Mouse (Mus musculus) forebrain, embryonic 12.5 days (tissue): ENCODE measurements around the gene Tex26. TPM values are rescaled to one million over a fixed set of nuclear protein-coding genes. Genes with fewer than 3 reads are reported as not detected.

Source experiments
- ATAC-seq: fragments of 200-750 bp; cut with Nextera tagmentation; 2 replicates; pipeline ENCODE4 v1.8.0; 2017; ENCODE audit warnings: moderate TSS enrichment; ENCODE audit not compliant: low FRiP score
- H3K27ac ChIP-seq: fragments of 300-500 bp; sonication (generic); 2 replicates; pipeline ENCODE4 v1.5.1; 2016; ENCODE audit warnings: mild to moderate bottlenecking
- H3K27me3 ChIP-seq: fragments of 300-500 bp; sonication (generic); 2 replicates; pipeline ENCODE4 v1.6.1; 2016; ENCODE audit warnings: mild to moderate bottlenecking
- H3K36me3 ChIP-seq: fragments of 300-500 bp; sonication (generic); replicated peaks from 2 replicates; pipeline ENCODE4 v1.6.1; 2016; ENCODE audit warnings: mild to moderate bottlenecking
- H3K4me1 ChIP-seq: fragments of 300-500 bp; sonication (generic); 2 replicates; pipeline ENCODE4 v1.6.1; 2016
- H3K4me2 ChIP-seq: fragments of 300-500 bp; sonication (generic); 2 replicates; pipeline ENCODE4 v1.6.1; 2016; ENCODE audit warnings: mild to moderate bottlenecking, moderate library complexity
- H3K4me3 ChIP-seq: fragments of 300-500 bp; sonication (generic); replicated peaks from 2 replicates; pipeline ENCODE4 v1.5.1; 2016; ENCODE audit warnings: mild to moderate bottlenecking
- H3K9ac ChIP-seq: fragments of 300-500 bp; sonication (generic); 2 replicates; pipeline ENCODE4 v1.6.1; 2016; ENCODE audit warnings: mild to moderate bottlenecking
- H3K9me3 ChIP-seq: fragments of 300-500 bp; sonication (generic); 2 replicates; pipeline ENCODE4 v1.6.1; 2016
- WGBS: fragments of 180-500 bp; shearing (Covaris S2); methylation state at CpG from one replicate; pipeline ENCODE4 v1.1.7; 2016; 5-methylcytosine and 5-hydroxymethylcytosine counted together
- polyA plus RNA-seq: library from polyadenylated mRNA; unstranded; fragments of >200 nt; fragmentation: Nextera tagmentation; extraction: Ambion mirVana; gene quantifications from 2 replicates; pipeline ENCODE4 v1.2.1, GENCODE M21; 2016

Gene Tex26
- polyA plus RNA-seq, 1 experiment from 2014 or later, result 2.0 TPM

DNA sequence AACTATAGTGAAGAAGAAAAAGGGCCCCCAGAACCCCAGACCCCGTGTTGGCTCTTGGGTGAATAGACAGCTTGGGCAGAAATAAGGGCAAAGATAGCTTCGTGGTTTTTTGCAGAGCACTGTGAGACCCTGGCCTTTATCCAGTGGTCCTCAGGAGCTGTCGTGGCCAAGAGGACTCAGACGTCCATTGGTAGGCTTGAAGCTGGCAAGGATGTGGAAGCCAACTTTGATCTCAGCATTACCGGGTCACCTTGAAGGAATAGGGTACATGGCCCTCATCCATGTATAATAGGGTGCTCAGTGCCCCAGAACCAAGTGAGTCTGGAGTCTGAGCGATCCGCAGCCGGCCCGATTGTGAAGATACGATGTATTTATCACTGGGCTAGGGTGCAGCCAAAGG is 26.8 kb upstream of the Tex26 start:
- Histone ChIP-seq H3K27me3 (peaks cover 28% of the 10 kb centered on the region), H3K4me1 (peaks cover 16% of the 10 kb centered on the region), H3K27ac (no peak overlapping the region), H3K4me3 (no peak overlapping the region), H3K36me3 (no peaks in the 10 kb centered on the region), H3K9me3 (no peaks in the 10 kb centered on the region), H3K4me2 (no peak overlapping the region), H3K9ac (no peak overlapping the region)
- WGBS, result 90% methylated on average over 10 of the region's 10 CpGs
- no peak for ATAC-seq

GRCm38 (mm10) chr5:149414369-149415167 is 24.9 kb upstream of the Tex26 start:
- no peaks in the 10 kb centered on the region for H3K36me3 ChIP-seq
- H3K4me2 ChIP-seq, result no peak overlapping the region
- no peak overlapping the region for H3K27ac ChIP-seq
- H3K27me3 ChIP-seq, result peaks cover 28% of the 10 kb centered on the region
- no peaks in the 10 kb centered on the region for H3K9me3 ChIP-seq
- 81% methylated on average over 9 of the region's 9 CpGs for WGBS
- H3K4me1 ChIP-seq, result peaks cover 16% of the 10 kb centered on the region
- H3K4me3 ChIP-seq, result no peak overlapping the region
- H3K9ac ChIP-seq, result no peak overlapping the region
- no peak for ATAC-seq

DNA sequence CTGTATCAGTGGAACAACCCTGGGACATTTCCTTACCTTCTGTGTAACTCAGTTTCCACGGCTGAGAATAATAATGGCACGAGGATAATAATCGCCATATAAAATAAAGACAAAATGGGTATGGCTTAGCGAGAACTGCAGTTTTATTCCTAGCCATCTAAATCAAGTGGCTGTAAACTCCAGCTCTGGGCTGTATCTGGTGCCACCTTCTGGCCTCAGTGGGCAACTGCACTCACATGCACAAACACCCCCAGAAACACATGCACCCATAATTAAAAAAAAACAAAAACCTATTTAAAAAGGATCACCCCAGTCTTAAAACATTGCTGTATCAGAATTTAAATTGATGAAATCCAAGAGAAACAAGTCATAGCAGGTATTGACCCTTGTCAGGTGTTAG is 22.1 kb upstream of the Tex26 start:
- H3K27me3 ChIP-seq, result peaks cover 9% of the 10 kb centered on the region
- ATAC-seq, result no peak
- WGBS, result 94% methylated on average over 4 of the region's 4 CpGs
- no peak overlapping the region for H3K9ac ChIP-seq
- peaks cover 2% of the 10 kb centered on the region; the same call in 1 of the 2 replicates for H3K4me1 ChIP-seq
- no peaks in the 10 kb centered on the region for H3K36me3 ChIP-seq
- no peak overlapping the region for H3K4me3 ChIP-seq
- no peak overlapping the region for H3K4me2 ChIP-seq
- no peaks in the 10 kb centered on the region for H3K9me3 ChIP-seq
- H3K27ac ChIP-seq, result no peak overlapping the region

DNA sequence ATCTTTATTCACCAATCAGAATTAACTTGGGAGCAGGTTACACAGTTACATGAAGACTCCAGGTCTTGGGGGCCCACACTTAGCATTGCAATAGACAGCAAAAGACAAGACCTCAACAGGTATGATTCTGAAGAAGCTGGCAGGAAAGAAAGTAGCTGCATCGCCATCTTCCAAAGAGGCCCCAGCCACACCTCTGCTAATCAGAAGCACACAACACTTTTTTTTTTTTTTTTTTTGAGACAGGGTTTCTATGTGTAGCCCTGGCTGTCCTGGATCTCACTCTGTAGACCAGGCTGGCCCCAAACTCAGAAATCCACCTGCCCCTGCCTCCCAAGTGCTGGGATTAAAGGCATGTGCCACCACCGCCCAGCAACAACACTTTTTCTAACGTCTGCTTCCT is 12.9 kb upstream of the Tex26 start:
- WGBS, result 97% methylated on average over 3 of the region's 3 CpGs
- no peak for ATAC-seq
- Histone ChIP-seq H3K4me2 (no peak overlapping the region), H3K36me3 (no peaks in the 10 kb centered on the region), H3K27ac (no peak overlapping the region), H3K9ac (no peak overlapping the region), H3K9me3 (no peaks in the 10 kb centered on the region), H3K4me3 (no peak overlapping the region), H3K27me3 (no peaks in the 10 kb centered on the region), H3K4me1 (peaks cover 14% of the 10 kb centered on the region)

GRCm38 (mm10) chr5:149427277-149428060 is 12.0 kb upstream of the Tex26 start:
- WGBS, result 94% methylated on average over 8 of the region's 8 CpGs
- Histone ChIP-seq H3K4me3 (no peak overlapping the region), H3K36me3 (no peaks in the 10 kb centered on the region), H3K4me2 (no peak overlapping the region), H3K4me1 (peaks cover 14% of the 10 kb centered on the region), H3K27ac (peak overlapping the region; percentile 85; the same call in 1 of the 2 replicates), H3K9ac (no peak overlapping the region), H3K27me3 (no peaks in the 10 kb centered on the region), H3K9me3 (no peaks in the 10 kb centered on the region)
- ATAC-seq, result no peak

- peak overlapping the region; percentile 85 for H3K27ac ChIP-seq
- H3K4me3 ChIP-seq, result no peak overlapping the region
- ATAC-seq, result peak; percentile 88
- peaks cover 14% of the 10 kb centered on the region for H3K4me1 ChIP-seq
- no peaks in the 10 kb centered on the region for H3K9me3 ChIP-seq
- H3K27me3 ChIP-seq, result no peaks in the 10 kb centered on the region
- no peaks in the 10 kb centered on the region for H3K36me3 ChIP-seq
- H3K4me2 ChIP-seq, result peak overlapping the region; percentile 29
- H3K9ac ChIP-seq, result 0 out of 2 replicates have a peak overlapping the region, but pooled peaks have one; percentile 17
- WGBS, result 5% methylated on average over 6 of the region's 6 CpGs
These were observed 11.1 kb upstream of the Tex26 start for GRCm38 (mm10) chr5:149428347-149428746.

- Histone ChIP-seq H3K4me2 (peak overlapping the region; percentile 29; the same call in 1 of the 2 replicates), H3K4me3 (no peak overlapping the region), H3K4me1 (peaks cover 14% of the 10 kb centered on the region), H3K9ac (0 out of 2 replicates have a peak overlapping the region, but pooled peaks have one; percentile 17), H3K27me3 (no peaks in the 10 kb centered on the region), H3K27ac (peak overlapping the region; percentile 85), H3K9me3 (no peaks in the 10 kb centered on the region), H3K36me3 (no peaks in the 10 kb centered on the region)
- 29% methylated on average over 2 of the region's 2 CpGs for WGBS
- ATAC-seq, result peak; percentile 51; the same call in 1 of the 2 replicates
These were observed 10.6 kb upstream of the Tex26 start for GRCm38 (mm10) chr5:149428810-149429255.

DNA sequence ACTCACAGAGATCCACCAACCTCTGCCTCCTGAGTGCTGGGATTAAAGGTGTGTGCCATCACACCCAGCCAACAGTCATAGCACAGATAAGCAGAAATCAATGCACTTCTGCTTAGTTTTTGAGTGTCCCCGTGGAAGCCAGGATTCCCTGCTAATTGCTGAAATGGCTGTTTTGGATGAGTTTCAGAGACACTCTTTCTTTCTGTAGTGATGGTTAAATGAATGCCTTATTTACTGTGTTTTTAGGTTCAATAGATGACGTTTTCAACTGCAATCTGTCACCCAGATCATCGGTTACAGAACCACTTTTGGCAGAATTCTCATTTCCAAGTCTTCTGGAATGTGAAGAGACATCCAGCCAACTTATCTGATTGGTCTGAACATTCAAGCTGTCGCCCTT is 9.9 kb upstream of the Tex26 start:
- Histone ChIP-seq H3K4me2 (no peak overlapping the region), H3K9ac (no peak overlapping the region), H3K36me3 (no peaks in the 10 kb centered on the region), H3K4me3 (no peak overlapping the region), H3K27ac (peak overlapping the region; percentile 85), H3K9me3 (no peaks in the 10 kb centered on the region), H3K4me1 (peaks cover 19% of the 10 kb centered on the region), H3K27me3 (no peaks in the 10 kb centered on the region)
- 85% methylated on average over 4 of the region's 4 CpGs for WGBS
- ATAC-seq, result no peak

- Histone ChIP-seq H3K27me3 (no peaks in the 10 kb centered on the region), H3K4me3 (no peak overlapping the region), H3K9me3 (no peaks in the 10 kb centered on the region), H3K4me1 (peaks cover 21% of the 10 kb centered on the region), H3K4me2 (no peak overlapping the region), H3K36me3 (no peaks in the 10 kb centered on the region), H3K9ac (no peak overlapping the region), H3K27ac (no peak overlapping the region)
- 90% methylated on average over 3 of the region's 3 CpGs for WGBS
- no peak for ATAC-seq
These were observed 8.5 kb upstream of the Tex26 start for GRCm38 (mm10) chr5:149430943-149431342.

- no peak overlapping the region for H3K4me3 ChIP-seq
- H3K9me3 ChIP-seq, result no peaks in the 10 kb centered on the region
- H3K27ac ChIP-seq, result no peak overlapping the region
- no peak for ATAC-seq
- no peak overlapping the region for H3K4me2 ChIP-seq
- no peak overlapping the region for H3K9ac ChIP-seq
- H3K36me3 ChIP-seq, result no peaks in the 10 kb centered on the region
- 69% methylated on average over 7 of the region's 7 CpGs for WGBS
- H3K4me1 ChIP-seq, result peaks cover 15% of the 10 kb centered on the region
- no peaks in the 10 kb centered on the region; the same call in 1 of the 2 replicates for H3K27me3 ChIP-seq
These were observed 5.8 kb upstream of the Tex26 start for GRCm38 (mm10) chr5:149433618-149434017.

DNA sequence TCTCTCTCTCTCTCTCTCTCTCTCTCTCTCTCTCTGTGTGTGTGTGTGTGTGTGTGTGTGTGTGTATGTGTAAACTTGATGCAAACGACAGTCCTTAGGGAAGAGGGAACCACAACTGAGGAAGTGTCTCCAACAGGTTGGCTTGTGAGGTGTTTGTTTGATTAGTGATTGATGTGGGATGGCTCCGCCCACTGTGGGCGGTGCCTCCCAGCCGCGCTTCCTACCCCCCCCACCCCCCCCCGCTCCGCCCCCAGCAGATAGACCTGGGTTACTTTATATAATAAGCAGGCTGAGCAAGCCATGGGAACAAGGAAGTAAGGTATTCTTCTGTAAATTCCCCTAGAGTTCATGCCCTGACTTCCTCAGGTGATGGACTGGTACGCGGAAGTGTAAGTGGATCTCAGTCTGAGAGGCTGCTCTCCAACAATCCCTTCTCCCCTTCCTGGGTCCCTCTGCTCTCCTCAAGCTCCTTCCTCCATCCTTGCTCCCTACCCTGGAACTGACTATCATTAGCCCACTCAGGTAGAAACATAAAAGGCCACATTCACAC is 5.2 kb upstream of the Tex26 start:
- no peak overlapping the region for H3K4me3 ChIP-seq
- no peaks in the 10 kb centered on the region for H3K36me3 ChIP-seq
- no peaks in the 10 kb centered on the region for H3K9me3 ChIP-seq
- H3K9ac ChIP-seq, result no peak overlapping the region
- no peaks in the 10 kb centered on the region; the same call in 1 of the 2 replicates for H3K27me3 ChIP-seq
- H3K27ac ChIP-seq, result no peak overlapping the region
- 29% methylated on average over 9 of the region's 9 CpGs for WGBS
- peaks cover 15% of the 10 kb centered on the region for H3K4me1 ChIP-seq
- ATAC-seq, result no peak
- no peak overlapping the region for H3K4me2 ChIP-seq

DNA sequence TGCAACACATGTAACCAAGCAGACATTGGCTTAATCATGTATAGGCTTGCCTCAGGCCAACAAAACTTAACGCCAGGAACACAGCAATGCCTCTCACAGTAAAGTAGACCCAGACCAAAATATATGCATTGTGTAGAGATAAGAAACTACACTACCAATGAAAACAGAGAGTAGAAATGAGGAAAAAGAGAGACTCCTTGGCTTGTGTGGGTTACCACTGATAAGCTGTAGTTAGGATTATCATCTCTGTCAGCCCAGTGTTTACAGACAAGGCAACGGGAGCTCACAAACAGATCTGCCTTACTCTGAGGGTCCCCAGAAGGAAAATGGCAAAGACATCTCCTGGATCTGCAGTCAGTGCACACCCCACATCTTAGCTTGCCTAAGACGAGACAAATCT is 2.9 kb upstream of the Tex26 start:
- no peaks in the 10 kb centered on the region for H3K36me3 ChIP-seq
- ATAC-seq, result no peak
- H3K9ac ChIP-seq, result no peak overlapping the region
- H3K9me3 ChIP-seq, result no peaks in the 10 kb centered on the region
- no peak overlapping the region for H3K4me3 ChIP-seq
- 83% methylated on average over 3 of the region's 3 CpGs for WGBS
- H3K27me3 ChIP-seq, result no peaks in the 10 kb centered on the region; the same call in 1 of the 2 replicates
- no peak overlapping the region for H3K27ac ChIP-seq
- H3K4me1 ChIP-seq, result peaks cover 36% of the 10 kb centered on the region
- no peak overlapping the region for H3K4me2 ChIP-seq
